Mouse (Mus musculus) ovary, postnatal 10 days (tissue): ENCODE results near the gene Nuf2.

Experiments
- DNase-seq: peaks from one replicate; pipeline ENCODE4 v3.0.0; 2022; ENCODE audit warnings: low spot score

The Nuf2 gene

GRCm38 (mm10) chr1:169467791-169468190, 63.5 kb downstream of the Nuf2 start:
- no peak for DNase-seq

- DNase-seq, result no peak
These were observed 68.7 kb downstream of the Nuf2 start for GRCm38 (mm10) chr1:169462386-169463115.

- DNase-seq, result peak; percentile 7
These were observed 72.0 kb downstream of the Nuf2 start for GRCm38 (mm10) chr1:169459071-169459782.
